Mouse (Mus musculus) E14TG2a.4 (cell line): ENCODE data around the gene Btbd35f13.
"Not testable (repeated sequence)": the region's sequence is repeated elsewhere in the genome, so short reads cannot be mapped to it uniquely, and the experiment has no call there.

Experiments used
- H3K27me3 ChIP-seq: 2 replicates; pipeline ENCODE4 v1.6.1; 2014; ENCODE audit warnings: low read length, control low read depth; ENCODE audit not compliant: insufficient read depth
- H3K36me3 ChIP-seq: 2 replicates; pipeline ENCODE4 v1.6.1; 2014; ENCODE audit warnings: low read length, control low read depth; ENCODE audit not compliant: insufficient read depth
- H3K4me1 ChIP-seq: replicated peaks from 2 replicates; pipeline ENCODE4 v1.6.1; 2014; ENCODE audit warnings: low read depth, low read length, control low read depth
- H3K4me3 ChIP-seq: replicated peaks from 2 replicates; pipeline ENCODE4 v1.5.1; 2014; ENCODE audit warnings: mild to moderate bottlenecking, low read length
- H3K9me3 ChIP-seq: 2 replicates; pipeline ENCODE4 v1.6.1; 2014; ENCODE audit warnings: low read length, control low read depth

Gene Btbd35f13

DNA sequence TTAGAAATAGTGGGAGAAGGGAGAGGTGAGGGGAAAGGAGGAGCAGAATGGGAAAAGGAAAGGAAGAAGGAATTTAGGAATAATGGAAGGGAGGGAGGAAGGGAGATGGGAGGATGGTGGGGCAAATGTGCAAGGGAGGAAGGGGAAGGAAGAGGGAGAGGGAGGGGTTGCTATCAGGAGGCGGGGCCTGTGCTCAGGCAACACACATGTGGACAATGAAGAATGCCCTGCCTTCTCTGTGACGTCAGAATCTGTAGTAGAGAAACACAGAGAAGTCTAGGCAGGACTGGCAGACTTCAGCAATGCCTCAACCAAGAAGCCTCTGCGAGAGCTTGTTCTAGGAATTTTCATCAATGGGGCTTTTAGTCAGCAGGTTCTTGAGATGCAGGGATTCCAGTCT, at the start of gene Btbd35f13:
Gene Btbd35f13, plus strand, starts transcription at position 301 of the 400 bp plus-strand sequence.
- not testable (repeated sequence) for H3K27me3 ChIP-seq, H3K36me3 ChIP-seq, H3K4me3 ChIP-seq, H3K4me1 ChIP-seq, H3K9me3 ChIP-seq

DNA sequence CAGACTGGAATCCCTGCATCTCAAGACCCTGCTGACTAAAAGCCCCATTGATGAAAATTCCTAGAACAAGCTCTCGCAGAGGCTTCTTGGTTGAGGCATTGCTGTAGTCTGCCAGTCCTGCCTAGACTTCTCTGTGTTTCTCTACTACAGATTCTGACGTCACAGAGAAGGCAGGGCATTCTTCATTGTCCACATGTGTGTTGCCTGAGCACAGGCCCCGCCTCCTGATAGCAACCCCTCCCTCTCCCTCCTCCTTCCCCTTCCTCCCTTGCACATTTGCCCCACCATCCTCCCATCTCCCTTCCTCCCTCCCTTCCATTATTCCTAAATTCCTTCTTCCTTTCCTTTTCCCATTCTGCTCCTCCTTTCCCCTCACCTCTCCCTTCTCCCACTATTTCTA, 45.3 kb downstream of the Btbd35f13 start, which contains the start of gene Btbd35f14:
Gene Btbd35f14, minus strand, starts transcription at position 101 of the 400 bp plus-strand sequence.
- H3K36me3 ChIP-seq, H3K9me3 ChIP-seq, H3K27me3 ChIP-seq, H3K4me3 ChIP-seq, H3K4me1 ChIP-seq: not testable (repeated sequence)
